Mouse (Mus musculus) right cerebral cortex, adult 18-20 months (tissue): Measurements from ENCODE around the gene Traf2.

Source experiments
- DNase-seq: peaks from one replicate; pipeline ENCODE4 v3.0.0; 2022; ENCODE audit warnings: mixed read lengths

Gene Traf2

DNA sequence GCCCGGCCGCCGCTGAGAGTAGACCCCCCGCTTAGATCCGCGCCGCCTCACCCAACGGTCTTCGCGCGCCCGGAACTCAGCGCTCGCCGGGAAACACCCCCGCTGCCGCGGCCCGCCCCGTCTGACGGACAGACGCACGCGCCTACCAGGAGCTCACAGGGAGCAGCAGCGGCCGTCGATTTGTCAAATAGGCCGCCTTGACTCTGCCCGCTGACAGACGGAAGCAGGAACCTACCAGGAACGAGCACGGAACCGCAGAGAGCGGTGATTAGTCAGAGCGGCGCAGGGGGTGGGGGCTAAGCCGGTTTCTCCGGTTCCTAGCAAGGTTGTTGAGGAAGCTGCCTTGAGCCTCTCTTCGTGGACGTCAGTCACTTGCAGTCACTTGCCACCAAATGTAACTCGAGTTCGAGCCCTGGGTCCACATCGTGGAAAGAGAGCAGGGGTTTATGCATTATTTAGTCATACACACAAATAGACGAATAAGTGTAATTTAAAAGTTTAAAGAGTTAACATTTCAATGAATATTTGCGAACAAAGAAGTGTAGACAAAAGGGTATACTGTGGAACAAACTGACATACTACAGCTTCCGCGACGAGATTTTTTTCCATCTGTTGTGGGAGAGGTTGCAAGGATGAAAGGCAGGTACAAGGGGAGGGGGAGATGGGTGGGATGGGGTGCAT, at the start of gene Traf2:
TSS of gene Traf2 (minus strand) at position 130 of the 681 bp plus-strand sequence.
- peak; percentile 100 for DNase-seq

DNA sequence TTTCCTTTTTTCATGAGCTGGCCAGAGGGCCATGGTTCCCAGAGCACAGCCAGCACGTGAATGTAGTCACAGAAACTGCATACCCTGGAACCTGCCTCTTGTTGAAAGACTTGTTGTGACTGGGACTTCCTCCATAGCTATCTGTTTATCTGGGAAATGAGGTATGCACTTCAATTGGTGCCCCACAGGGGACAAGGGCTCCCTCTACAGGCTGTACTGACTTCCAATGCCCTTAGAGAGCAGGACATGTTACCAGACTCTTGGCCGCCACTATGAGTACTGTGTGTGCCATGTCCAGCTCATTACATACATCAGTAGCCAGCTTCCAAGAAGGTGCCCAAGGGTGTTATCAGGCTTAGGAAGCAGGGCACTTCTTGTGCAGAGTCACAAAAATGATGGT, 45.1 kb upstream of the Traf2 start:
- peak; percentile 46 for DNase-seq

DNA sequence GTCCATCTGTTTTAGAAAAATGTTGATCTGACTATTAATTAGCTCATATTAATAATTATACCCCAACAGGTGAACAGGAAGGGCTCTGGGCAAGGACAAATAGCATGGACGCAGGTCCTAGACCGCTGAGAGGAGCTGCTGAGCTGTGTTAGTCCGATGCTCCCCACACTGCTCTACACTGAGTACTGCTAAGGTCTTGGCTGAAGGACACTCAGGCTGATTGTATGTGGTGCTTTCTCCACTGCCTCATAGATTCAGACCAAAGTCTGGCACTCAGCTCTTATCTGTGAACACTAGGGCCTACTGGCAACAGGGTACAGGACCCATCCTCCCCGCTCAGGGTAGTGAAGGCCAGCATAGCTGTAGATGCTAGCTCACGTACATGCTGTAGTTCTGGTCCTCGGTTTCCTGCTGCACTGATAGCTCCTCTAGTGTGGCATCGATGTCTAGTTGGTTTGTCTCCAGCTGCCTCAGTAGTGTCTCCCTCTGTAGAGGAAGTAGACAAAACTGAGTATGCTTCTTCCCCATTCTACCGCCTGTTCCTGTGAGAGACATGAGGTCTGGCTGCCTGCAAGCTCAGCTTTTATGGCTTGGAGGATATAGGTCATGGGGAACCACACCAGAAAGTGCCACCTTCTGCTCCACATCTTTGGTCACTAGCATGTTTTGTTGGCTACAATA, 41.6 kb upstream of the Traf2 start:
- no peak for DNase-seq

DNA sequence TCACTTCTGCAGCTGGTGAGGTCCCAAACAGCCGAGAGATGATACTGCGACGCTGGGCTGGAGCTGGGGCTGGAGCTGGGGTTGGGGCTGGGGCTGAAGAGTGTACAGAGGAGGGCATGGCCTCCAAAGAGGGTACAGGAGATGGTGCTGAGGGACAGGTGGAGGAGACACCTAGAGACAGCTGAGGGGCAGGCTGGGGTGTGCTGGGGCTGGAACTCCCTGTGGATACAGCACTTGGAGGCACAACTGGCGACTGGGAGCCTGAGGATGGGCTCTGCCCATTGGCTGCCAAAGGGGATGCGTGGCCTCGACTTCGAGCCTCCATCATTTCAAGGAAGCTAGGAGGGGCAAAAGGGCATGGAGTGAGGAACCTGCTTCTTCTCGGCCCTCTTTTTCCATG, 40.5 kb upstream of the Traf2 start:
- no peak for DNase-seq

DNA sequence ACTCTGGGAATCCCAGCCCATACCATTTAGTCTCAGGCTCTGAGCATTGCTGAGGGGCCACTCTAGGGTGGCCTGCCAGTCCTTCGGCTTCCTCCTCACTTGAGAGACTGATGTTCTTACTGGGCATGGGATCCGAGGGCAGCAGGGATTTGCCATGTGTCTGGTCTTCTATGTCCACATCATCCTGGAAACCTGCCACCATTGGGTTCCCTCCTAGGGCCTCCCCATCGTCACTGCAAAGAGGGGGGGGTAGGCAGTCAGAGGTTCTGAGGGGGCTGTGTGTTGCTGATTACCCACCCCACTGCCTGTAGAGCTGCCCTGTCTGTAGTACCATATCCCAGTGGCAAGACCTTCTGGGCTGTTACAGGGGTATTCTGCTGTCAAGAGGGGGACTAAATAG, 38.9 kb upstream of the Traf2 start:
- DNase-seq = no peak

DNA sequence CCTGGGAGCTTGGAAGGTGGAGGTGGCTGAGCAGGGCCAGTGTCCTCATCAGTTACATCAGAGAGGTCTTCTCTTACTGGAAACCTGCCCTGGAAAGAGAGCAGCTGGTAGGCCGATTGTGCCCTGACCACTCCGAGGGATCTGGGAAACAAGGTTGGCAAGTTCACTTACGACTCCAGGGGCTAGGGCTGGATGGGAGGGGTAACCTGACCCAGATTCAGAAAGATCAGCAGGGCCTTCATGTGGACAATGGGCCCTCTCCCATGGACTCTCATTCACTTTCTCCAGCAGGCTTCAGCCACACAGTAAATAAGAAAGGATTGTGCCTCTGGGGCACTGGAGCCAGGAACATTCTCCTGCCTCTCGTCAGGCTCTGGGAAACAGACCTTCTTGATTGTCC, 38.1 kb upstream of the Traf2 start:
- DNase-seq = no peak

DNA sequence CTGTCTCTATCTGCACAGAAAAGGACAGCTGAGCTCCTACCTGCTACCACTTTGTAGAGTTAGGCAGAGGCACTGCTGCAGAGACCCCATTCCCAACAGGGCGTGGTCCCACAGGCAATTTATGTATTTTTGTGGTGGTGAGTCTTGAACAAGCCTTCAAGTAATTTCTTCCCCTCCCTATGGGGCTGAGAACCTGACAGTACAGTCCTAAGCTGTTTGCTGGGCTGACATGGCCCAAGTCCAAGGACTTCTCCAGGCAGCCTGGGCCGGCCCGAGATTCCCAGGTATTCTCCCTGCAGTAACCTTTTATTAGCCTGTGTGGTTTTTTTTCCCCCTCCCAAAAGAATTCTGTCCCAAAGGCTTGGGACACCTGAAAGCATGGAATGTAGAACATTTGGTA, 37.4 kb upstream of the Traf2 start:
- no peak for DNase-seq

DNA sequence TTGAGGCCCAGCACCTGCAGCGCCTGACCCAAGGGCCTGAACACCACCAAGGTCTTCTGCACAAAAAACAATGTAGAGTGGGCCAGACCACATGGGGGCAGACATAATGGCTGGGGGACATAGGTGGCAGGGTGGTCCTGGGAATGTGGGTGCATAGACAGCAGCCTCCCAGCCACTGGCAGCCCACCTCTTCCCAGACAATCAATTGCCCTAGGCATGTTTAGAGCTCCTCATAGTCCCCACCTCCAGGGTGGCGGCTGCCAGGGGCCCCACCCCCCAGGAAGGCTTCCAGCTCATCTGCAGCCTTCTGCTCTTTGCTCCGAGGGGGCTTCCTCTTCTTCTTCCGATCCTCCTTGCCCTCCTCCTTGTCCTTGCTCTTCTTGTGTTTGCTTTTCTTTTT, 36.8 kb upstream of the Traf2 start:
- DNase-seq = no peak

DNA sequence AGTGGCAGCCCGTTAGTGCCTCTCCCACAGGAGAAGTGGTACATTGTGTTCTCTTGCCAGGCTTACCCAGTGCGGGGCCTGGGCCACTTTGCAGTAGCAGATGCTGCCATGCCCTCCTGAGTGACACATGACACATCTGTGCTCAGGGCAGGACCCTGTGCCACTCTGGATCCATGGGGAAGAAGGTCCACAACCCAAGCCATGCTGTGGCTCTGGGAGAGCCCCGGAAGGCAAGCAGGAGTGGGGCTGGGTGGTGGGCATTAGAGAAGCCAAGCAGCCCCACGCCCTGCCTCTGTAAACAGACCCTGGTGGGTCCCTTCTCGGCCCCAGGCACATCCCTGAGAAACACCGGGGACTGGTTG, 36.4 kb upstream of the Traf2 start:
- peak; percentile 39 for DNase-seq

DNA sequence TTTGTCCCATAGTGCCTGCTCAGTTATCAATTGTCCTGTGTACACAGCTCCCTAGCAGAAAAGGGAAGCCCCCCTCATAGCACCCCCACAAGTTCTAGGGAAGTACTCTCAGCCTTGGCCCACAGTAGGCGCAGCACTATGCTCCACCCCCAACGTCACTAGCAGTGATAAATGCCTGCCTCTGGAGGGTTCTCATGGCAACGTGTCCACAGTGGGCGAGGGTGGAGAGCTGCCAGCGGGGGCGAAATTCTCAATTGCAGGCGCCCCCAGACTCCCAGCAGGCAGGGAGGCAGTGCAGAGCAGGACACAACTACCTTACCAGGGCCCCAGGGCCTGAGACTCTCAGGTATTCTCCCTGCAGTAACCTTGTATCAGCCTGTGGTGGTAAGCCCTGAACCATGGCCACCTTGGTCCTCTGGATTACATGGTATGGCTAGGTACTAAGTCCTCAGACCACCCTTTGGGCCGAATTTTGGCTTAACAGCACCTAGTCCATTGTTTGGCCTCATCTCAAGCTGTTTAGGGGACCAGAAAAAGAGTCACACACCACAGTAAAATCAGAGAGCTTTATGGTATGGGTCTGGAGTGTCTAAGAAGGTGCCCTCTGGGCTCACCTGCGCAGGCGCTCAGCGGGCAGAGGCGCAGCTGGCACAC, 35.9 kb upstream of the Traf2 start:
- DNase-seq = peak; percentile 90

DNA sequence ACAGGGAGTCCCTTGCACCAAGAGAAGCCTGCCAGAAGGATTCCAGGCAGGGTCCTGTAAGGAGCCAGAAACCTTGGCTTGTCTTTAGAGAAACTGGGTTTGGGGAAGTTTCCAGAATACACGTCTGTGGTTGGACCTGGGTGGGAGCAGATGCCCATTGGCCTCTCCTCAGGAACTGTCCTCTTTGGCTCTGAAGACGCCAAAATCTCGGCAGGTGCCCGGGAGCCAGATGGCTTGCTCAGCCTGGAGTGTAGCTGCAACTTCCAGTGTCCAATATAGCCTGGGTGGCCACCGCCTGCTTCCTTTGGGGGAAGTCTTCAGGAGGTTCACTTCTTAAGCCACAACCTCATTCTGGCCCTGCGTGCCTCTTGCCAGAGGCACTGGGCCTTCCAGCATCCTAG, 35.2 kb upstream of the Traf2 start:
- DNase-seq = peak; percentile 38

DNA sequence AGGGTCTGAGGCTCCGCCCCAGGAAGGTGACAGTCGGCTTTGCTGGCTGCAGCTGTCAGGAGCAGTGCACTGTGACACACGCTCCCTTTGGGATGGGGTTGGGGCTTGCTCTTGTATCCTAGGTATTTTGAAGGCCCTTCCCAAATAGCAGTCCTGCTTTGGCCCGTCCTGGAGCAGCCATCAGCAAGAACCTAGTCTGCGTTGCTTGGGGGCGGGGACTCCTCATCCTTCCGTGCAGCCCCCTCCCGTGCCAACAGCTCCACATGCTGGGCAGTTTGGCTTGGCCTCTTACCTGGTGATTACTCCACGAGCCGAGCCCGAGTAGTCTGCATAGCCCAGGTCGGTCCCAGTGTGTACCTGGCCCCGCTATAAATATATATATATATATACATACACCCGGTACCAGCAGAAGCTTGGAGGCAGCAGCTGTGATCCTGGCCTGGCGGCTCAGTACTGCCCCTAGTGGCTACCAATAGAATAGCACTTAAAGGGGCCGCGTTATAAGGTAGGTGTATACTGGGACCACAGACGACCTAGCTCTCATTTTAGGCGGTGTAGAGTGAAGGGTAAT, 34.6 kb upstream of the Traf2 start, which contains the start of gene Ajm1:
TSS of gene Ajm1 (minus strand) at position 464 of the 571 bp plus-strand sequence.
- DNase-seq = peak; percentile 88

DNA sequence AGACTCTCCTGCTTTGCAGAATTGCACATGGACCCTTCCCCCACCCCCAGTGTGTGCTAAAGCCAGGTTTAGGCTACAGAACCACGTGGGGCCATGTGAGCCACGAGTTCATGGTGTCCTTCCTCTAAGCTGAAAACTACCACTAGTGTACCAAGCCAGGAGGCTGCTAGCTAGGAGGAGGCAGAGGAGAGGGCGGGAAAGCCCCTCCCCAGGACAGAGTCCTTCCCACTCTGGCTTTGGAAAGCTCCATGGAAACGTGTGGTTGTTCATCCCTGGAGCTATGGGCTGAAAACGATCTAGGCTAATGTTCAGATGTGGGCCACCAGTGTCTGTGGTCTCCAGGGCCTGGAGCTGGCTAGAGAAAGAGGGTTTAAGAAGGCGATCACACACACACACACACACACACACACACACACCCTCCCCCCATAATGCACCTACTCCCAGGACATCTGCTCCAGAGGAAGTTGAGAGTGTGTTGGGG, 33.9 kb upstream of the Traf2 start:
- DNase-seq = peak; percentile 47

DNA sequence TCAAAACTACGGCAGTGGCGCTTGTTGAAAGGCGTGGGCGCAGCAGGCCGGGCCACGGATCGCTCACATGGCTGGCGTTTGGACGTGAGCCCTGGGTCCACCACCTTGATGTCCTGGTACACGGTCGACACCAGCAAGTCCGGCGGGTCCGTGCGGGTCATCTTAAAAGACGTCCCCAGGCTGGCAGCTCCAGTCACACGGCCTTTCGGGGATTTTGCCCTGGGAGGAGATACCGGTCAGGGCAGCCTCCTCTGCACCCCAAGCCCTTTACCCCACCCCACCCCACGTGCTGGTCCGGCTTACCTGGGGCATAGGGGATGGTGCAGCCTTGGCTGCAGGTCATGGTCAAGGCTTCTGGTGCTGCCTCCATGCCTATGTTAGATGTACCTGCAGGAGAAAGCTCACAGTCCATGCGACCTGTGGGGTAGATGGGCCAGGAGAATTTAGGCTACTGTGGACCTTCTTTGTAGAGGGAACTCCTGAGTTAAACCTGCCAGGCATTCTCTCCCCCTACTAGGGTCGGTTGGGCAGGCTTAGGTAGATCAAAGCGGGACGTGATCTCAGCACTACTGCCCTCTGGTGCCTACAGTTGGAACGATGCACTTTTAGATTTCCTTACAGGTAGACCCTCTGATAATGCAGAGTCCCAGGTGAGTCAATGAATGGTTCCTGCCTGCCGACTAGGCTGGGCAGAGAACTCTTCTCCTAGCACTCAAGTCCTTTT, 33.2 kb upstream of the Traf2 start:
- peak; percentile 65 for DNase-seq

DNA sequence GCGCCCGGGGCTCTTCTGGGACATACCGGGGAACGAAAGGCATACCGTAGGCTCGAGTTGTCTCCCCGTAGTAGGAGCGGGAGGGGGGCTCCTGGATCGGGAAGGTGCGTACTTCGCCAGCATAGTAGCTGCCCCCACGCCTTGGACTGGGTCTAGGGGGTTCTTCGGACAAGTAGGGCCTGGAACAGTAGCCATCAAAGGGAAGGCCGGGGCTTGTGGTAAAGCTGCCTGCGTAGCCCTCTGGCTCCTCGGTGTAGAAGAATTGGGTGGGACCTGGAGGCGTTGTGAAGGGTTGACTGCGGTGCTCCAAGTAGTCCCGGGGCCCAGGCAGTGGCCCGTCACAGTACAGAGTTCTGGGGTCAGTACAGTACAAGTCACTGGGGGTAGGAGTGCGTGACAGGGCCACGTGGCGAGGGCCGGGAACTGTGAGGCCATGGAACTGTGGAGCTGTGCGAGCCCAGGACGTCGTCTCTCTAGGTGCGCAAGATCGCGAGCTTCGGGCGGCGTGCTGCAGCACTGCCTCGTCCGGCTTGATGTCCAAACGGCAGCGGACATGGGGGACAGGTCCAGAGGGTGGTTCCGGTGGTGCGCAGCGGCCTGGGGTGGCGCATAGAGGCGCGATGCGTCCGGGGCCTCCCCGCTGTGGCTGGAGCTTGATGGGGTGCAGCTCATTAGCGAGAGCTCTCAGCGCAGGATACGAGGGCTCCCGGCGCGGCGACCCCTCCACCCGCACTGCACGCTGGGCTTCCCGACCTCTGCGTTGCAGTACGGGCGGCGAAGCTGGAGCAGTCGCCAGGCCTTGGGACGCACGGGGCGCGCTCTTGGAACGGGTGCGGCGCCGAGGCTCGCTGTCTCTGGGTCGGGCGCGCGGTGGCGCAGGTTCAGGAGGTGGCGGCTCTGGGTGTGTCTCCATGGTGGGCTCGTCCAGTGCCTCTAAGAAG, 32.3 kb upstream of the Traf2 start:
- DNase-seq = no peak

DNA sequence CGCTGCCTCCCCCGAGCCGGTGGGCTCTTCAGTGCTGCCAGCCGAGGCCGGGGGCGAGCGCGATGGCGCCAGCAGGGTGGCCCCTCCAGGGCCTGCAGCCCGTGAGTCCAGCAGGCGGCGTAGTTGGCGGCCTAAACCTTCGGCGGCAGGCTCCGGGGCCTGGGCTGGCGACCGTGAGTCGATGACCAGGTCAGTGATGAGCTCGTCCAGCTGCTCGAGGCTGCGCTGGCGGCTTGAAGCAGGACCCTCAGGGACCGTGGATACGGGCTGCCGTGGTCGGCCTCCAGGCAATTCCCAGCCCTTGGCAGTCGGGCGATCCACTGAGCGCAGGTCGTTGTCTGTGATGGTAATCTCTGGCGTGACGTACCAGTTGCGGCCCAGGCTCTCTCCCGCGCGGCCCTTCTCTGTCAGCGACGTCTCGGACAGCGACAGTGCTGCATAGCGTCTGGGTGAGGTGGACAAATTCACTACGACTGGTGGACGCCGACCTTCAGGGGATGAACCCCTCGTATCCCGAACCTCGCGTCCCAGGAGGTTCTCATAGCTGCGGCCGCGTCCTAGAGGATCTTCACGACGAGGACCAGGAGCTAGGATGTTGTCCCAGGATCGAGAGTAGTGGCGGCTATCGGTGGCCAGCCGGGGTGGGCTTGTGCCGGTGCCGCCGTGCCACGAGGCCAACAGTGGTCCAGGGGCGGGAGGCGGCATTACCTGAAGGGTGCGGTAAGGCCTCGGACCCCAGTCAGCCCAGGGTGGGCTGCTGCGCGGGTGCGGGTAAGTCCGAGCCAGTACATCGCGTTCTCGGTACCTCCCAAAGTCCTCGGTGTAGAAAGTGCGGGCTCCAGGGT, 31.4 kb upstream of the Traf2 start:
- no peak for DNase-seq

DNA sequence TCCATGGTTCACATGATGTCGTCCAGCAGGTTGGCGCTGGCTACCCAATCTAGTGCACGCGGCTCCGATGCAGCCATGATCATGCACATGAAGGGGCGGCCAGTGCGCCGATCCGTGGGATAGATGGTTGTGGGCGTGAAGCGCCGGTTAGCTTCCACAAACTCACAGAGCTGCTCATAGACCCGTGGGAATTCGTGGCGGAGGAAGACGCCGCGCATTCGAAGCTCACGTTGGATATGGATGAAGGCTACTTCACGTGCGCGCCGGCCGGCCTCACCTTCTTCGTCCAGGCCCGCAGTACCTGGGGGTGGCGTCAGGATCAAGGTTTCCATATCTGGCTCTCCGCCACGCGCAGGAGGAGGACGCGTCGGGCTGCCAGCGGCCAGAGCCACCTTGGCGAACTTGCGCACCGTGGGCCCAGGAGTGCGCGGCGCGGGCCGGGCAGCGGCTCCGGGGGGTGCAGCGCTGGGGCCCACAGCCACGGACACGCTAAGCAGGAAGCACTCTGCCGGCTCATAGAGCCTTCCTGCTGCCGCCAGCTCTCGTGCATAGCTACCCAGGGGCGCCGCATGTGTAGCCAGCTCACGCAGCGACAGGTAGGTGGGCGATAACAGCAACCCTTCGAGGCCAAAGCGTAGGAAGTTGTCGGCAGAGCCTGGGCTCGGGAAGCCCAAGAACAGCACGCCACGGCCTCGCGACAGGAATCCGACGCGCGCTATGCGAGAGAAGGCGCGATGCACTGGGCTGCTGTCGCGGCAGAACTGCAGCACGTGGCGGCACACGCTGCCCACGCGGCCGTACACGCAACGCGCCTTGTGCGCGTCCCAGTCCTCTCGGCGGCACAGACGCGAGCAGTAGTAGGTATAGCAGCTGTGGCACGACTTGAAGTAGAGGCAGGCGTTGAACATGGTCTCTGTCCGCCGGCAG, 30.5 kb upstream of the Traf2 start:
- peak; percentile 56 for DNase-seq

DNA sequence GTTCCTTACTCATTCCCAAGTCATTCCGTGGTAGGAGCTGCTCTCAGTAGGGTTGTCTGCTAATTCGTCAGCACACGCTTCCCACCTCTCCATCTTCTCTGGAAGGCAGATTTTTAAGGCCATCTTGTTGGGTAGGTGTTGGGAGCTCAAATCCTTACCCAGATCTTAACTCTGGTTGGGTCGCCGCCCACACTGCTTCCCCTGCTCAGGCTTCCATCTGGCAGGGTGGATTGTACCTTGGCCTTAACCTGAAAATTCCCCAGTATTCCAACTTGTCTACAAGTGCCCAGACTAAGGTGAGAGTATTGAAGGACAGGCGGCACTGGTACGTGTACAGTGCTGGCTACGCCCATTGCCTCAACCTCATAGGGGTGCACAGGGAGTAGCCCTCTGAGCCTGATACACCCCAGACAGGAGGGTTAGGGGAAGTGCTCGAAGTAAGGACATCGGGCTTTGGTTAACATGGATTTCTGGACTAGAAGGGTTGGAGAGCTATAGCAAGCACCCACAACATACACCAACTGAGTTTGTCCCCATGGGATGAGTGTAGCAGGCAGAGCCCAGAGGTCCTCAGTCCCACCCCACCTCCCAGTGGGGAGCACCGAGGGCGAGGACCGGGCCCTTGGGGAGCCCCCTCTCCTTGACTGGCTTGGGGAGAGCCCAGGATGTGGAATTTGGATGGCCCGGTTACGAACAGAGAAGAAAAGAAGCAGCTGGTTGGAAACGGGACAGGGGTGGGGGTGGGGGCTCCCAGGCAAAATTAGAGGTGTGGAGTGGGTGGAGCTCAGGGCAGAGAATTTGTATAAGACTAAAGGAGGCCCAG, 29.5 kb upstream of the Traf2 start:
- peak; percentile 69 for DNase-seq
